Mouse (Mus musculus): Measurements from ENCODE around the gene 2900026A02Rik. TPM values are rescaled to one million over a fixed set of nuclear protein-coding genes. Genes with fewer than 3 reads are reported as not detected.
A peak's percentile ranks its signal among the peaks of the same experiment; 100 is the strongest.

Gene 2900026A02Rik
- polyA plus RNA-seq, 1 experiment from 2014 or later = 2.1 TPM

GRCm38 (mm10) chr5:113090077-113090690 is 130.9 kb downstream of the 2900026A02Rik start:
- Histone ChIP-seq H3K27ac (ENCODE audit: low read depth, low read length) (no peak overlapping the region), H3K9me3 (replicated peaks; ENCODE audit: control insufficient read depth, low read length) (no peaks in the 10 kb centered on the region), H3K4me2 (ENCODE audit: low read length) (no peak overlapping the region), H3K27me3 (replicated peaks; ENCODE audit: control insufficient read depth, insufficient read depth, low read length) (no peaks in the 10 kb centered on the region), H3K4me3 (ENCODE audit: low read depth, low read length) (no peak overlapping the region), H3K4me1 (ENCODE audit: control insufficient read depth, insufficient read depth, low read length) (0 out of 2 replicates have a peak, but pooled peaks cover 3% of the 10 kb centered on the region), H3K9ac (ENCODE audit: low read length) (no peak overlapping the region), H3K36me3 (ENCODE audit: control insufficient read depth, insufficient read depth, low read length) (peaks cover 11% of the 10 kb centered on the region; the same call in 1 of the 2 replicates)
- 92% methylated on average over 24 of the region's 24 CpGs for WGBS
- ATAC-seq (no peak), DNase-seq (ENCODE audit: low spot score) (no peak)

DNA sequence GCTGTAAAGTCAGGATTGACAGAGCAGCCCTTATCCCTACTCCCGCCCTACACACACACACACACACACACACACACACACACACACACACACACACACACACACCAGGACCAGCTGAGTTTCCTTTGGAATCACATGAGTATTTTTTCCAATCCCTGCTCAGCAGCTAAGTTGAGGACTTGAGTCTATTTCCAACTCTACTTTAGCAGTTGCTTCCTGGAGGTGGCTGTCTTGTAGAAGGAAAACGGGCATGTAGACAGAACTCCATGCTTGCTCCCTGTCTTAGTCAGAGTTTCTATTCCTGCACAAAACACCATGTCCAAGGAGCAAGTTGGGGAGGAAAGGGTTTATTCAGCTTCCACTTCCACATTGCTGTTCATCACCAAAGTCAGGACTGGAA is 133.6 kb downstream of the 2900026A02Rik start:
- ATAC-seq = no peak

GRCm38 (mm10) chr5:113086990-113087389 is 134.0 kb downstream of the 2900026A02Rik start:
- DNase-seq (ENCODE audit: low spot score) = no peak
- Histone ChIP-seq H3K27me3 (replicated peaks; ENCODE audit: control insufficient read depth, insufficient read depth, low read length) (no peaks in the 10 kb centered on the region), H3K4me3 (ENCODE audit: low read depth, low read length) (no peak overlapping the region), H3K36me3 (ENCODE audit: control insufficient read depth, insufficient read depth, low read length) (peaks cover 11% of the 10 kb centered on the region; the same call in 1 of the 2 replicates), H3K27ac (ENCODE audit: low read depth, low read length) (0 out of 2 replicates have a peak overlapping the region, but pooled peaks have one; percentile 21), H3K4me2 (ENCODE audit: low read length) (no peak overlapping the region), H3K4me1 (ENCODE audit: control insufficient read depth, insufficient read depth, low read length) (0 out of 2 replicates have a peak, but pooled peaks cover 3% of the 10 kb centered on the region), H3K9me3 (replicated peaks; ENCODE audit: control insufficient read depth, low read length) (no peaks in the 10 kb centered on the region), H3K9ac (ENCODE audit: low read length) (no peak overlapping the region)
- 82% methylated on average over 4 of the region's 4 CpGs for WGBS
- no peak for ATAC-seq

More for the DNA sequence above, 133.6 kb downstream of the 2900026A02Rik start:
- no peak overlapping the region for H3K27ac ChIP-seq (ENCODE audit: low read depth, low read length)
- DNase-seq (ENCODE audit: low spot score) = no peak
- WGBS = 86% methylated on average over 2 of the region's 2 CpGs
- no peaks in the 10 kb centered on the region for H3K9me3 ChIP-seq (replicated peaks; ENCODE audit: control insufficient read depth, low read length)
- H3K9ac ChIP-seq (ENCODE audit: low read length) = no peak overlapping the region
- 0 out of 2 replicates have a peak, but pooled peaks cover 3% of the 10 kb centered on the region for H3K4me1 ChIP-seq (ENCODE audit: control insufficient read depth, insufficient read depth, low read length)
- H3K27me3 ChIP-seq (replicated peaks; ENCODE audit: control insufficient read depth, insufficient read depth, low read length) = no peaks in the 10 kb centered on the region
- H3K36me3 ChIP-seq (ENCODE audit: control insufficient read depth, insufficient read depth, low read length) = peaks cover 11% of the 10 kb centered on the region; the same call in 1 of the 2 replicates
- no peak overlapping the region for H3K4me2 ChIP-seq (ENCODE audit: low read length)
- no peak overlapping the region for H3K4me3 ChIP-seq (ENCODE audit: low read depth, low read length)

DNA sequence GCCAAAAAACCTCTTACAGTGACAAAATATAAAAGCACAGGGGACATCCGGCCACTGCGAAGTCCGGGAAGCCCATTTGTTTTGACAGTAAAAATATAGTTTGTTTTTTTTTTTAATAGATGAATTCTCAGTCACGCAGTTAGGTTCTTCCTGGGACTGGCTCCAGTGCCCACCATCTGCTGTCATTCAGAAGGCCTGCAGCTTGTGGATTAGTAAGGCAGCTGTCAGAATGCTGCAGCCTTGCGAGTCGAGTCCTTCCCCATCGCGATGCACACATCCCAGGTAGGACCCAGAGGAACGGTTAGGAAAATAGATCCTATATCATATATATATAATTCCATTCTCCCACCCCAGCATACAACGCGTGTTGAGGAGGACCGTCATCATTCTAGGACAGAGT is 134.6 kb downstream of the 2900026A02Rik start:
- Histone ChIP-seq H3K4me1 (ENCODE audit: control insufficient read depth, insufficient read depth, low read length) (0 out of 2 replicates have a peak, but pooled peaks cover 3% of the 10 kb centered on the region), H3K36me3 (ENCODE audit: control insufficient read depth, insufficient read depth, low read length) (peaks cover 11% of the 10 kb centered on the region; the same call in 1 of the 2 replicates), H3K27ac (ENCODE audit: low read depth, low read length) (peak overlapping the region; percentile 58; the same call in 1 of the 2 replicates), H3K4me2 (ENCODE audit: low read length) (no peak overlapping the region), H3K27me3 (replicated peaks; ENCODE audit: control insufficient read depth, insufficient read depth, low read length) (no peaks in the 10 kb centered on the region), H3K9ac (ENCODE audit: low read length) (no peak overlapping the region), H3K4me3 (ENCODE audit: low read depth, low read length) (no peak overlapping the region), H3K9me3 (replicated peaks; ENCODE audit: control insufficient read depth, low read length) (no peaks in the 10 kb centered on the region)
- 75% methylated on average over 12 of the region's 12 CpGs for WGBS
- no peak for ATAC-seq
- DNase-seq (ENCODE audit: low spot score) = peak; percentile 67

DNA sequence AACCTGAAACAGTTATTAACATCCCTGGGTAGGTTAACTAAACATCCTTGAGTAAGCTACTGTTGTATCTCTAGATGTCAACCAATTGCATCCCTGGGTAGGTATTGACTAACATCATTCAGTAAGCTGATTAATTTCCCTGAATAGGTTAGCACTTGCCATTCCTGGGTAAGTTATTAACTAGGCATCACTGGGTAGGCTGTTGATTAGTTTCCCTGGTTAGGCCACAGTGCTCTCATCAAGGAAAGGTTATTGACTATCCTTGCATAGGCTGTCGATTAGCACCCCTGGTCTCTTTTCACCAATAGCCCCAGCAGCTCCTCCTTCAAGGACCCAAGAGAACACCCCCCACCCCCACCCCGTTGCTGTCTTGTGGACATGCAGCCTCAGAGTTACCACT is 135.1 kb downstream of the 2900026A02Rik start:
- 64% methylated on average over 2 of the region's 2 CpGs for WGBS
- H3K27ac ChIP-seq (ENCODE audit: low read depth, low read length) = peak overlapping the region; percentile 58; the same call in 1 of the 2 replicates
- no peak for ATAC-seq

DNA sequence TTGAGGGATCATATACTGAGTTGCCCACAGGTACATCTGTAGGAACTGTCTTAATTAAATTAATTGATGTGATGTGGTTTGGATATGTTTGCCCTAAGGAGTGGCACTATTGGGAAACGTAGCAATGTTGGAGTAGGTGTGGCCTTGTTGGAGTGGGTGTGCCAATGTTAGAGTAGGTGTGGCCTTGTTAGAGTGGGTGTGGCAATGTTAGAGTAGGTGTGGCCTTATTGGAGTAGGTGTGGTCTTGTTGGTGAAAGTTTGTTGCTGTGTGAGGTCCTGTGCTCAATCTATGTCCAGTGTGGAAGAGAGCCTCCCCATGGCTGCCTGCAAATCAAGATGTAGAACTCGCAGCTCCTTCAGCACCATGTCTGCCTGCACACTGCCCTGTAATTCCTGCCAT is 136.7 kb downstream of the 2900026A02Rik start:
- H3K36me3 ChIP-seq (ENCODE audit: control insufficient read depth, insufficient read depth, low read length) = peaks cover 2% of the 10 kb centered on the region; the same call in 1 of the 2 replicates
- ATAC-seq = no peak
- H3K4me1 ChIP-seq (ENCODE audit: control insufficient read depth, insufficient read depth, low read length) = 0 out of 2 replicates have a peak, but pooled peaks cover 3% of the 10 kb centered on the region
- no peak overlapping the region for H3K9ac ChIP-seq (ENCODE audit: low read length)
- no peaks in the 10 kb centered on the region for H3K27me3 ChIP-seq (replicated peaks; ENCODE audit: control insufficient read depth, insufficient read depth, low read length)
- H3K4me3 ChIP-seq (ENCODE audit: low read depth, low read length) = no peak overlapping the region
- no peak for DNase-seq (ENCODE audit: low spot score)
- WGBS = 83% methylated on average over 2 of the region's 2 CpGs
- no peaks in the 10 kb centered on the region for H3K9me3 ChIP-seq (replicated peaks; ENCODE audit: control insufficient read depth, low read length)
- no peak overlapping the region for H3K4me2 ChIP-seq (ENCODE audit: low read length)
- H3K27ac ChIP-seq (ENCODE audit: low read depth, low read length) = no peak overlapping the region

More for the DNA sequence above, 135.1 kb downstream of the 2900026A02Rik start:
- Histone ChIP-seq H3K36me3 (ENCODE audit: control insufficient read depth, insufficient read depth, low read length) (peaks cover 11% of the 10 kb centered on the region; the same call in 1 of the 2 replicates), H3K4me2 (ENCODE audit: low read length) (no peak overlapping the region), H3K9me3 (replicated peaks; ENCODE audit: control insufficient read depth, low read length) (no peaks in the 10 kb centered on the region), H3K9ac (ENCODE audit: low read length) (no peak overlapping the region), H3K27me3 (replicated peaks; ENCODE audit: control insufficient read depth, insufficient read depth, low read length) (no peaks in the 10 kb centered on the region), H3K4me1 (ENCODE audit: control insufficient read depth, insufficient read depth, low read length) (0 out of 2 replicates have a peak, but pooled peaks cover 3% of the 10 kb centered on the region), H3K4me3 (ENCODE audit: low read depth, low read length) (no peak overlapping the region)
- no peak for DNase-seq (ENCODE audit: low spot score)

DNA sequence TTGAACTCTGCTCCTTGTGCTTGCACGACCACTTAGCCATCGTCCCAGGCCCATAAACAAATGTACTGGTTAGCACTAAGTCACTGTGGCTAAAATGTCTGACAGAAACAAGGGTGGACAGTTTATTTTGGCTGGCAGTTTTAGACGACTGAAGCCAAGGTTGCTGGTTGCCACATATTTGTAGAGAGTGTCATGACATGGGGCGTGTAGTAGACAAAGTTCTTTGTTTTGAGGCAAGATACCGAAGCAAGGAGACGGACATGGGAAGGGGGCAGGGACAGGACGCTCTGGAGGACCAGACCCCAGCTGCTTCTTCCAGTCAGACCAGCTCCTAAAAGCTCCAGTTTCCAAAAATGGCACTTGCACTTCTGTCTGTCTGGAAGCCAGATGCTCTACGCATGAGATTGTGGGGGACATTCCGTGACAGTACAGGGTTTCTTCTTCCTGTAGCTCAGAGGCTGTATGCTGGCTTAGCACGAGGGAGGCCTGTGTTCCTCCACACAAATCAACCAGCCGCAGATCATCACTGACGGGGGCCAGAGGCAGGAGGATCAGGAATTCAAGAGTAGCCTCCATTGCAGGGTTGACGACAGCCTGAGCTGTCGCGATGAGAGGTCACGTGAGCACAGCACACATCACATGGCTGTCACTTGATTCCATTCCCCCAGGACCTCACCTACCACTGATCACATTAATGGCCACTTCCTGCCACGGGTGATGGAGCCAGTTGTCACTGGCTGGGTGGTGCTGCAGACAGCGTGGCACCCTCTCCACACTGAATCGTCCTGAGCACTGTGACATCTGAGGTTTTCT is 138.5 kb downstream of the 2900026A02Rik start:
- no peak for ATAC-seq
- Histone ChIP-seq H3K27me3 (replicated peaks; ENCODE audit: control insufficient read depth, insufficient read depth, low read length) (no peaks in the 10 kb centered on the region), H3K4me3 (ENCODE audit: low read depth, low read length) (no peak overlapping the region), H3K9me3 (replicated peaks; ENCODE audit: control insufficient read depth, low read length) (no peaks in the 10 kb centered on the region), H3K4me1 (ENCODE audit: control insufficient read depth, insufficient read depth, low read length) (0 out of 2 replicates have a peak, but pooled peaks cover 3% of the 10 kb centered on the region), H3K4me2 (ENCODE audit: low read length) (no peak overlapping the region), H3K36me3 (ENCODE audit: control insufficient read depth, insufficient read depth, low read length) (no peaks in the 10 kb centered on the region), H3K27ac (ENCODE audit: low read depth, low read length) (no peak overlapping the region), H3K9ac (ENCODE audit: low read length) (no peak overlapping the region)
- no peak for DNase-seq (ENCODE audit: low spot score)
- WGBS = 75% methylated on average over 19 of the region's 19 CpGs

DNA sequence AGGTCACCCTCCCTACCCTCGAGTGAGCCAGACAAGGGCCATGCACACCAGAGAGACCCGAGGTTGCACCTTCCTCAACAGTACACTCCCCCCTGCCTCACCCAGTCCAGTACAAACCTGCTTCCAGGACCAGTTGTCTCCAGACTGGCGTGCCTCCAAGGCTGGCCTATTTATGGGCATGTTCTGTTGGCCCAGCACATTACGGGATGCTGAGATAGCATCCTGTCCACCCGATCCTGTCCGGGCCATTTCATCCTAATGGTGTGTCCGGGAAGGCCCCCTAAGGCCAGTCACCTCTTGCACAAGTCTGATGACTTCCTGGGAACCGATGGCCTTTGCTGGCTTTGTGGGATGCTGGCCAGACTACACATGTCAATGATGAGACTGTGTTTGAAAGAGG is 139.6 kb downstream of the 2900026A02Rik start, which contains the start of gene Crybb3:
Crybb3 (minus strand) TSS at position 146 of the 400 bp plus-strand sequence.
- ATAC-seq (no peak), DNase-seq (ENCODE audit: low spot score) (no peak)
- Histone ChIP-seq H3K9ac (ENCODE audit: low read length) (no peak within 1 kb of the TSS), H3K27me3 (replicated peaks; ENCODE audit: control insufficient read depth, insufficient read depth, low read length) (no peaks in the 10 kb centered on the region), H3K27ac (ENCODE audit: low read depth, low read length) (no peak within 1 kb of the TSS), H3K9me3 (replicated peaks; ENCODE audit: control insufficient read depth, low read length) (no peaks in the 10 kb centered on the region), H3K36me3 (ENCODE audit: control insufficient read depth, insufficient read depth, low read length) (no peaks in the 10 kb centered on the region), H3K4me2 (ENCODE audit: low read length) (no peak within 1 kb of the TSS), H3K4me1 (ENCODE audit: control insufficient read depth, insufficient read depth, low read length) (0 out of 2 replicates have a peak, but pooled peaks cover 3% of the 10 kb centered on the region), H3K4me3 (ENCODE audit: low read depth, low read length) (no peak within 1 kb of the TSS)
- WGBS = 88% methylated on average over 8 of the region's 8 CpGs

All from forebrain, embryonic 14.5 days (tissue).